Mouse (Mus musculus) left cerebral cortex, postnatal 10 days (tissue): ENCODE measurements around the gene Ift80. TPM values are rescaled to one million over a fixed set of nuclear protein-coding genes. Genes with fewer than 3 reads are reported as not detected.

Source experiments
- DNase-seq, 2 experiments: peaks; one replicate each; pipeline ENCODE4 v3.0.0; 2021 to 2022; ENCODE audit warnings: low spot score in 2 of 2, mixed read lengths in 1 of 2; ENCODE audit errors: extremely low spot score in 1 of 2
- intact Hi-C: fragments of 180-260 bp; cut with DNase I; formaldehyde crosslinking; loops from one replicate; pipeline ENCODE4 v1.15.1; 2025
- microRNA-seq: library from miRNA; unstranded; fragments of <30 nt; microRNA quantifications from one replicate; pipeline ENCODE4 v1.2.0, GENCODE M21; 2022
- total RNA-seq, 2 experiments: library from RNA; stranded (reverse); gene quantifications; 2 replicates each; pipeline ENCODE4 v1.2.3; 2021

Gene Ift80
- total RNA-seq, 2 experiments from 2014 or later: 11.8 to 12.4 TPM

- DNase-seq: peak in 1 of 2 experiments; percentile 55
- intact Hi-C loops: loop anchor here (5.0 kb wide), 2 partner anchors 72 to 108 kb away; no protein-coding TSS in a partner anchor
Measured at GRCm38 (mm10) chr3:68869691-68870567, 134.4 kb downstream of the Ift80 start.

DNA sequence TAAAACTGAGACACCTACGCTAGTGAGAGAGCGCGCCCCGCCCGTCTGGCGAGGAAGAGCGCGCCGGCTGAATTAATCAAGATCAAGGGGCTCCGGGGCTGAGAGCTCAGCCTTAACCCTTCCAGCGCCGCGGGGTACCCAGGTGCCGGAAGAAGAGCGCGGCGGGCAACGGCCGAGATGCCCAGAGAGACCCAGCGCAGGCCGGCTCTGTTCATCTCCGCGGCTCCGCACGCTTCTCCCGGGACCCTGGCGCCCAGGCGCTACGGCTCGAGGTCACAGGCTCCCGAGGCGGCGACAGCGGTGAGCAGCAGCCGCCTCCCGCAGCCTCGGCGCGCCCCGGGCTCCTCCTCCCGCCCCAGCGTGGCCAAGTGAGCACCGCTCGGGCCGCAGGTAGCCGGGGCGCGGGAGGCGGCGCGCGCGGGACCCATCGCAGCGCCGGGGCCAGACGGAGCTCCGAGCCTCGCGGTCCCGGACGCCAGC, 135.1 kb downstream of the Ift80 start, which contains the start of gene 1110032F04Rik:
TSS of gene 1110032F04Rik (plus strand) at position 376 of the 480 bp plus-strand sequence.
- intact Hi-C loops: loop anchor here (5.0 kb wide), 2 partner anchors 73 to 107 kb away; no protein-coding TSS in a partner anchor
- DNase-seq: peak in 1 of 2 experiments; percentile 66

- no peak for DNase-seq
- intact Hi-C loops: no loop called here
Measured at GRCm38 (mm10) chr3:68852414-68852813, 152.0 kb downstream of the Ift80 start.

DNA sequence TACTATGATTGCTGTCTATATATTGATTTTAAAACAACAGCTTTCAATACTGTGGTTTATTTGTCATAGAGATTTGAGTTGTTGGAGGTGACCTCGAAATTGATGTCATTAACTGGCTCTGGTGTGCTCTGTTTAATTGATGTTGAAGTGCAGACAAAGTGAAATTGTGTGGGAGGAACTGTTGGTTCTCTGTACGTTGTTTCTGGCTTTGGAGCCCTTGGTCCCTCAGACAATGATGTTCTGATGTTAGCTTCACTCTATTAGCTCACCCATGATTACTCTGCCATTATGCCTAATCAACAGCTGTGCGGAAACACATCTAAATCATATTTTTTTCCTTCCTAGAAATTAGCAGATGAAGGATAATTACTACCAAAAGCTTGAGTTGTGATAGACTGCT, 156.0 kb downstream of the Ift80 start:
- intact Hi-C loops: no loop called here
- no peak for DNase-seq

DNA sequence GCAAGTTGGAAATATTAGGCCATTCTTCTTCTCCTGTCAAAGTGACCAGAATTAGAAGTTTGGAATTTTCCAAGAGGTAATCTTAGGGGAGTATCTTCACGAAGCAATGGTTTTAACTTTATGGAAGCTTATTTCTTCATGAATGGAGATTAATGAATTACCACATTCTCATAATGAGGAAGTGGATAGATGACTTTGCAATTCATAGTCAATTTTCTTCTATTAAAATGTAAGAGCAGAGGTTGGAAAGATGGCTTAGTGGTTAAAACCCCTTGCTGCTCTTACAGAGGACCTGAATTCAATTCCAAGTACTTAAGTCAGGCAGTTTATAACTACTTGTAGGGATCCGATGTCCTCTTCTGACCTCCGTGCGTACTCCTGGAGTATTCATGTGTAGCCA, 160.3 kb downstream of the Ift80 start:
- DNase-seq: no peak
- intact Hi-C loops: no loop called here

Small RNA genes within 50 kb of the gene (microRNA-seq; reads per million reads assigned to microRNA genes)
- gene Mir15b (1,400 reads per million, percentile 81 among the genes with 10 or more reads in this experiment), gene Mir16-2 (124 reads per million, percentile 58 among the genes with 10 or more reads in this experiment)

Other genes starting within 250 kb of the Ift80 start
- gene 1110032F04Rik, start 135.0 kb downstream of the Ift80 start, total RNA-seq: 10 to 100 TPM; 11.2 to 11.4 TPM
- gene Smc4, start 168 bp upstream of the Ift80 start, total RNA-seq: 10 to 100 TPM in 1 of 2 experiments, 1 to 10 TPM in 1; 9.2 to 11.9 TPM
- gene Trim59, start 40.2 kb upstream of the Ift80 start, total RNA-seq: 1 to 10 TPM; 4.3 to 6.9 TPM
- gene Kpna4, start 122.5 kb upstream of the Ift80 start, total RNA-seq: 10 to 100 TPM; 62.2 to 69.6 TPM
- not detected for gene Arl14, start 217.8 kb upstream of the Ift80 start, total RNA-seq